Mouse (Mus musculus) monocyte, adult 2 months (primary cell): ENCODE measurements around the gene Sez6.

ENCODE experiments used
- DNase-seq, 2 experiments: peaks; one replicate each; pipeline ENCODE4 v3.0.0; 2022; ENCODE audit warnings: low spot score in 2 of 2, low read depth in 1 of 2

The Sez6 gene

DNA sequence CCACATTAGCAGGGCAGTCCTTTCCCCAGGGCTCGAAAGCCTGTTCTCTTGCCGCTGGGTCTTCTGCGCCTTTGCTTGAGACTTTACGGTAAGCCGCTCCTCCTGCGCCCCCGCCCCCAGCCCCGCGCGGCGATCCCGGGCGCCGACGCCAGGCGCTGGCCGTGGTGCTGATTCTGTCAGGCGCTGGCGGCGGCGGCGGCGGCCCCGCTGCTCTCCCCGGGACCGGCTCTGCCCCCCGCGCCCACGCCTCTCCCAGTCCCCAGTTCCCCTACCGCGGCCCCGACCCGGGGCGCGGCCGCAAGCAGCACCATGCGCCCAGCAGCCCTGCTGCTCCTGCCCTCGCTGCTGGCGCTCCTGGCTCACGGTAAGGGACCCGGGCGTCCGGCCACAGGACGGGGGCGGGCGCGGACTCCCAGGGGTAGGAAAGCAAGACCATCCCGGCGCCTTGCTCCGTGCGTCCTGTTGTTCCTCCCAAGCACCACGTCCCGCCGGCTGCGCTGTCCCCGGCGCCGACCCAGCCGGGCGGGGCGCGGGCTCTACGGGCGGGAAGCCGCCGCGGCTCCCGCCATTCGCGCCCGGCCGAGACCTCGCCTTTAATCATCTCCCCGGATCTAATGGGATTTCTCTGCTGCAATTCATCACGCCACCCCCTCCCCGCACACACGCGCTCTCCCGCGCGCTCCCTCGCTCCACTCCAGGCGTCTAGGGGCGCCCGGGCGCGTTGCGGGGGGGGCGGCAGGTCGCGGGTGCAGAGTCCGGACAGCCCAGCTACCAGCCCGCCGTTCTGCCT is at the start of gene Sez6:
TSS of gene Sez6 (plus strand) at position 50 of the 790 bp plus-strand sequence.
- DNase-seq: peak; percentile 6 to 30

DNA sequence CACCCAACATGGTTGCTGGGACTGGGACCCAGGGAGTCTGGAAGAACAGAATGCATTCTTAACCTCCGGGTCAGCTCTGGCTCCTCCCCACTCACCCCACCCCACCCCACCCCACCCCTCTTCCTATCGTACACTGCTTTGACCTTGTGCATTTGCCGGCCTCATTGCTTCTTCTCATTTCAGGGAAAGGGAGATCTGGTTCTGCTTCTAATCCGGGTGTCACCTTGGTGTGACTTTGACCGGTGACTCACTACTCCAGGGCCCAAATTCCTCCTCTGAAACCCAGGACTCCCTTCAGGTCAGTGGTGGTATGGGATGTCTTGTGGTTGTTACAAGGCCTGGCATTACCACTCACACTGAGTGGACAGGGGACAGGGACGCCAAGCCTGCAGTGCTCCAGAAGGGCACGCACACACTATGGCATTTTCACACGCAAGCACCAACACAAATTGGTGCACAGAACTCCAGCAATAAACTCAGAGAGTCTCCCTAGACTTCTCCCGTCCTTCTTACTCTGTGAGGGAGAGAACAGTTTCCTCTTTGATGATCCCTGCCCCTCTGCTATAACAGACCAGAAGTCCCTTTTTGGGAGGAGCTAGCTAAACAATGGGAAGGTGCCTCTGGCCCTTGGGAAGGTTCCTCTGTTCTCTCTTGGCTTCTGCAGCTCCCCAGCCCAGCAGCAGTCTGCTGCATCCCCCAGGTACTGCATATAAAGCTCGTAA is 45.9 kb upstream of the Sez6 start:
- no peak for DNase-seq

DNA sequence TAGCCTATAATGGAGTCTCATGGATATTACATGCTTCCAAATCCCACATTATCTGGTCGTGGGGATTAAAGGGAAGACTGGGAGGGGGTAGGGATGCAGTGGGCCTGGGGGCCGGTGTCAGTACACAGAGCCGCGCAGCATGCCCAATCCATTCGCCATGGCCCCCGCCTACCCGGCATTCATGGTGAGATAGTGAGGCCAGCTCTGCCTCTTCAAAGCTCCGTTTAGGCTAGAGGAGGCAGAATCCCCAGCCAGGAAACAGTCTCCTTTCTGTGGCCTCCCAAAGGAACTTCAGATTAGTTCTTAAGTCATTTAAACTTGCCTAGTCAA is 45.4 kb upstream of the Sez6 start:
- no peak for DNase-seq

DNA sequence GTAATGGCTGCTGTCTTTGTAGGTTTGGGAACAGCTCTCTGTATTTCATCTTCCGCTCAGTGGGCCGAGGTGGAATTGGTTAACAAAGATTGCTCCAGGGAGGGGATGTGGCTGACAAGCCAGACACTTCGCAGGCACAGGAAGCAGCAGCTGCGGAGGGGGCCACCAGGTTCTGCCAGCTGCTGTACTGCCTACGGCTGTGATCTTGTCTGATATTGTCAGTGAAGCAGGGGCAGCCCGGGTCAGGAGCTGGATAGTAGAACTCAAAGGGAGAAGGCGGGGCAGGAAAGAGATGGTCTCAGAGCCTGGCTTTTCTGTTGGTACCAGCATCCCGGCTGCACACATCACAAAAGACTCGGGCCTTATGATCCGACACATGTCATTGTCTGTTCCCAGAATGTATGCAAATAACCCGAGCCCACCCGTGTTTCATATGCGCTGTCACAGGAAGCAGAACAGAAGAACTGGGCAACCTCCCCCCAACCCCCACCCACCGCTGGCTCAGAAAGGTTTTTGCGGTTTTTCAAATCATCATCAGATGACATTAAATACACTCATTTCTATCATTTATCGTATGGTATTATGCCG is 43.1 kb upstream of the Sez6 start:
- no peak for DNase-seq

DNA sequence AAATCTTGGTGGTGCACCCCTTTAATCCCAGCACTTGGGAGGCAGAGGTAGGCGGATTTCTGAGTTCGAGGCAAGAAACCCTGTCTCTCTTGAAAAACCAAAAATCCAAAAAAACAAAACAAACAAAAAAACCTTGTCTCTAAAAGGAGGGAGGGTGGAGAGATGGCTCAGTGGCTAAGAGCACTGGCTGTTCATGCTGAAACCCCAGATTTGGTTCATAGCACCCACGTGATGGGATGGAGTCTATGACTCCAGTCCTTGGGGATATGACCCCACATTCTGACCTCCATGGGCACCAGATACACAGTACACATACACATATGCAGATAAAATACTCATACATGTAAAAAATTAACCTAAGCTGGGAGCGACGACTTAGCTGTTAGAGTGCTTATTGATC is 41.8 kb upstream of the Sez6 start:
- DNase-seq: no peak

DNA sequence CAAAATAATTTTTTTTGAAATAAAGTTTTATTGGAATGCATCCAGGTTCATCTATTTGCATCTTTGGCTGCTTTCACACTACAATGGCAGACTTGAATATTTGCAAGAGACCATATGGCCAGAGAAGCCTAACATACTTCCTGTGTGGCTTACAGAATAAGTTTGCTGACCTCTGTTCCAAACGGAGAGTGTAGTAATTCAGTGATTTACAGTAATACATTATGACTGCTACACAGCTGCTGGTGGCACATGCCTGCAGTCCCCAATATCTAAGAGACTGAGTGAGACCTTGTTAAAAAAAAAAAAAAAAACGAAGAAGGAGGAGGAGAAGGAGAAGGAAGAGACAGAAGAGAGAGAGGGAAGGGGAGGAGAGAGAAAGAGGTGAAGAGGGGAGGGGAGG is 41.1 kb upstream of the Sez6 start:
- no peak for DNase-seq

DNA sequence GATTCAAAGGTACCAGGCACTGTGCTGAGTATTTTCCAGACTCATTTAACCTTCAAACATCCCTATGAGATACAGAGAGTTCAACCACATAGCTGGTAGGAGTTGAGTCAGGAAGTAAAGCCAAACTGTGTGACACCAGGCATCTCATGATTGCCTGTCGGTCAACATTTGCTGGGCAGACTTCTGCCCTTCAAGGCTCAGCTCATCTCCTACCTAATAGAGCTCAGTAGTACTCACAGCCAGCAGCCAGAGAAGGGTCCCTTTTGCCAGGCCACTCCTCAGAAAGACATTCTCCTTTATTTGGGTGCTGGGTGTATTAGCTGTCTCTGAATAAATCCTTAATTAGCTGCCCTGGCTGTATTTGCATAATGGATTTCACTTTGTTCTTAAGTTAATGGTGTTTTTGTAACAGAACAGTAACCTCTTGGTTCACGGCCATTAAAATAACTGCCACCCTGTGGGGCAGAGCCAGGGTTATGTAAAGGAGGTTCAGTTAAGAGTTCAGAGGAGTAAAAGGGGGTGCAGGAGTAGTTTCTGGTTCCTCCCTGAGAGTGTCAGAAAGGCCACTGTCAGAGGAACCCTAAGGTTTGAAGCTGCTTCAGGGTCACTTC is 39.8 kb upstream of the Sez6 start:
- DNase-seq: no peak

DNA sequence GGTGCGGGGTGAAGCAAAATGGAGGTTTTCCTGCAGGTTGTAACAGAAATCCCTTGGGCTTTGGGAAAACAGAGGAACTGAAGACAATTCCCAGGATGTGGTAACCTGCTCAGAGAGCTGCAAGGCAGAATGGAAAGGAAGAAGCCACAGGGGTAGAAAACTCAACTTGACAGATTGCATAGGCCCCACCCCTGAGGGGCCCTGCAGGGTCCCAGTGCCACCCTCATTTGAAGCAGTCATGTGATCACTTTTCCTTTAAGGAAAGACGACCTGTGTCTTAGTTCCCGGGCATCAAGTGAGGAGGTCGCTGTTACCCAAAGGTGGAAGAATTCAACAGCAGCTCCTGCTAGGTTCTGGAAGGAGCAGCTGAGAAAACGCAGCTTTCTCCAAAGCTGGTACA is 37.7 kb upstream of the Sez6 start:
- DNase-seq: no peak

DNA sequence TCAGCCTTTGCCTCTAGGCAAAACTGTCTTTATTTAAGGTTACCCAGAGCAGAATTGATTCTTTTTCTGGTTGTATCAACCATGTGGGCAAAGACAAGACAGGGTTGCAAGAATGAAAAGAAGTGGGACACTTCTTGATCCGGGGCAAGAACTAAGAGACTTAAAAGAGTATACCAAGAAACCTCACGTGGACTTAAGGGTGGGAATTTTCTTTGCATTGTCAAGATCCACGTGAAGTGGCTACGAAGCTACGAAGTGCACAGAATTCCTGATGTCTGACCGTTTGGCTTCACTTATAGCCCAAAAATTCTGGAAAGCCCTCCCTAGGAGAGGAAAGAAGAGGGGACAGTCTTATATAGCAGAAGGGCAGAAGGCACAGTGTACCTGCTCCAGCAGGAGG is 37.3 kb upstream of the Sez6 start:
- DNase-seq: no peak

DNA sequence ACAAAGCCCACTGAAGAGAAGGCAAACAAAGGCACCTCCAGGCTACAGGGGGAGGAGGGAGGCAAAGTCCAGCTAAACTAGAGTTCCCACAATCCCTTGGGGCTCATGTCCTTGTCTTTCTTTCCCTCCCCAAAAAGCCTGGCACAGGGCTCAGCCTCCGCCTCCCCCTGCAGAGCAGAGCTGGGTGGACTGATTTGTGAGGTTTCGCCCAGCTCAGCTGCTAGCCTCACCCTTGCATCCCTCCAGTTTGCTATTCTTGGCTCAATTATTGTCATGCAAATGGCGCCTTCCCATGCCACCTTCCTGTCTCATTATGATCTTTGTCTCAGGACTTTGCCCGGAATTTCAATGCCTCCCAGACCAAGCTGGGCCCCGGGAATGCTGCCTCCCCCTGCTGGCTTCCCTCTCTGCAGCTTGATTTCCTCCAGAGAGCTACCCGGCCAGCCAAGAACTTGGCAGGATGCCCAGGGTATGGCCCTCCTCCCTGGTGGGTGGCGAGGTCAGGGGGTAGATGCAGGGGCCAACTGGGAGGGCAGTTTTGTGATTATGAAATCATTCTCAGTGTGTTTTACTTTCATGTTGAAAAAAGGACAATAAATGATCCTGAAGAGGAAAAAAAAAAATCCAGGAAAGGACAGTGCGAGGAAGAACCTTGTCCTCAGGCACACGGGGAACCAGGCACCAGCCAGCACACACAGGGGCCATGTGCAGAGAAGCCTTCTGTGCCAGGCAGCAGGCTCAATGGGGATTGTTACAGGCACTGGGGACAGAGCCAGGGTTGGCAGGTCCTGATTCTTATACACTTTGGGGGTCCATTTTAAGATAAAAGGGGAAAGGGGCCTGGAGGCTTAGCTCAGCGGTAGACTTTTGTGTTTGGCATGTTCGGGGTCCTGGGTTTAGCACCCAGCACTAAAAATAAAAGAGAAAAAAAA is 36.5 kb upstream of the Sez6 start, which contains the start of gene Pipox:
TSS of gene Pipox (minus strand) at position 310 of the 932 bp plus-strand sequence.
- DNase-seq: peak in 1 of 2 experiments; percentile 5

DNA sequence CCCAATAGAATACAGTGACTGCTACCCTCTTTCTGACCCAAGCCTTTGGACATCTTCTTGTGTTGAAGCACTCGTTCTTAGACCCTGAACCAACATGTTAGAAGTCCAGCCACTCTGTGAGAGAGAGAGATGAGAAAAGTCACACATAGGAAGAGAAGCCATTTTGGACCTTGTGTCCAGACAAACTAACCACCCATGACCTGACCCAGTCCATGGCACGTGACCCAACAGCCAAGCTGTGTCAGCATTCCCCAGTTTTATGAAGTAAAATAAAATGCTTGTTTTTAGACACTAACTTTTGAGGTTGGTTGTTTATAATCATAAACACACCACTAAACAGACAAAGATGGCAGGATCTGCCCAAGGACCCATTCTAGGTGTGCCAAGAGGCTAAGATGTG is 35.6 kb upstream of the Sez6 start:
- DNase-seq: no peak

DNA sequence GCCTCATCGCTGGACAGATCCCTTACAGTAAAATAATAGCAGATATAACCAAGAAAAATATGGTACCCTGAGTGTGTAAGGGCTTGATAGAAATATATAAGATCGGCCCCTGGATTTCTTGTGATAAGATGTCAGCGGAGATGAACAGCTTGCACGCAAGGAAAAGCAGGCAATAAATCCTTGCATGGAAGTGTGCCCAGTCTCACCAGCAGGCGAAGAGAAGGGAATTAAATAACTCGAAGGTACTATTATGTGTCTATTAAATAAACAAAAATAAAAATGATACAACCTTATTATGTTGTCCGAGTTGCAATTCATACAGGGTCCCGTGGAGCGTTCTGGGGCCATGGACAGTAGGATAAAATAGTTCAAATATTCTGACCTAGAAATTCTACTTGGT is 34.6 kb upstream of the Sez6 start:
- no peak for DNase-seq

DNA sequence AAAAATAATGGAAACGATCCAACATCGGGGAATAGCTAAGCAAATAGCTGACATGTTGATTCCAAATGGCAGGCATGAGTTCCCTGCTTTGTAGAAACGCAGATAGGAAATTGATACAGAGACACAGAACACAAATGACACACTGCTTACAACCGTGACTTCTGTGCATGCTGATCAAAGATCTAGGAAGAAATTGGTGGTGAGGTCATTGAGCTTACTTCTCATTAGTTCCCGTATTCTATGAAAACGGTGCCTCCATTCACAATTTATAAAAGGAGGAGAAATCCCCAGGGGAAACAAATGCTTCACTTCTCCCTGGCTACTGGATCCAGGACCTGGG is 34.1 kb upstream of the Sez6 start:
- no peak for DNase-seq

DNA sequence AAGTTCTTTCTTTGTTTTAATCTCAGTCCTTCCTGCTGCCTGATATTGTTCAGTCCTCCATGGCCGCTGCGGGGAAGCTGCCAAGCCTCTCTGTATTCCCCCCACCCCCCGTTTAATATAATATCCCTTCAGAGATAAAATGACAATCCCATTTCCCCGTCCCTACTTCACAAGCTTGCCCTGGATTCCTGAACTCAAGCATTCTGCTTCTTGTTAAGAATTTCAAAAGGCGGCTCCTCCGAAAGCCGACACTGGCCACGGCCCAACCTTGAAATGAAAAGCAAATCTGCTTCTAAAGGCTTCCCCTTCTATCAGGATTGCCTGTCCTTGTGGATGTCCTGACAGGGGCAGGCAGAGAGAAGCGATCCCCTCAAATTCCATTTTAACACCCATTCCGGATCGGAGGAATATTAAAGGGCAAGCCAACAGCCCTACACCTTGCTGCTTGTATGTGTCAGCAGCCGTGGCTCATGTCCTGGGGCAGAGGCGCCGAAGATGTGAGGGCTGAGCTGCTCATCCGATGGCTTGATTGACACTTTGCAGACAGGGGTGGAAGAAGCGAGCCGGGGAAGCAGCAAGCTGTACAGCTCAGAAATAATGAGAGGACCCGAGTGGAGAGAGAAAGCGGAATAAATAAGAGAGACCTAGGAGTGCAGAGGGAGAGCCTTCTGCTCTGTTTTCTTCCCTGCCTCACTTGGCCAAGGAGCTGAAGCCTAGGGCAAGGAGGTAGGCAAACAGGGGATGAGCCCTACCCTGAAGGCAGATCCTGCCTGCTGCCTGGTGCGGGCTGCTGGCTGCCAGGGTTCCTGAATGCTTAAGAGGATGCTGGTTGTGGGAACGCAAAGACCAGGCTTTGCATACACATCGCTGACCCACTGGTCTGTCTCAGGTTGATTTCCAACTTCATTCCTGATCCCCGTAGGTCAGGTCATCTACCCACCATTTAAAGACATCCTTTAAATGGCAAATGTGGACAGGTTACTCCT is 33.5 kb upstream of the Sez6 start:
- no peak for DNase-seq

DNA sequence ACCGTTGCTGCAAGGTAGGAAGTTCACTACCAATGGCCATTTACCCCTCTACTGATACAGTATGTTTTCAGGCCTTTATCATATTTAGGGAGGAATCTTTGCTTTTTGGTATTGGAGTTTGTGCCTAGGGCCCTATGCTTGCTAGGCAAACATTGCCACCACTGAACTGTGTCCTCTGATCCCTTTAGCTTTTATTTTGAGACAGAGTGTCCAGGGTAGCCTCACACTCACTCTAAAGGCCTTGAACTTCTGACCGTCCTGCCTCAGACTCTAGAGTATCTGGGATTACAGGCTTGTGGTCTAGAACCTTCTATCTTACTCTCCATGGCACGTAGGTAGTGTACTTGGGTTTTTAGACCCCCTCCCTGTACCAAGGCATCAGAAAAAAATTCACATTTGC is 30.4 kb upstream of the Sez6 start:
- DNase-seq: no peak

DNA sequence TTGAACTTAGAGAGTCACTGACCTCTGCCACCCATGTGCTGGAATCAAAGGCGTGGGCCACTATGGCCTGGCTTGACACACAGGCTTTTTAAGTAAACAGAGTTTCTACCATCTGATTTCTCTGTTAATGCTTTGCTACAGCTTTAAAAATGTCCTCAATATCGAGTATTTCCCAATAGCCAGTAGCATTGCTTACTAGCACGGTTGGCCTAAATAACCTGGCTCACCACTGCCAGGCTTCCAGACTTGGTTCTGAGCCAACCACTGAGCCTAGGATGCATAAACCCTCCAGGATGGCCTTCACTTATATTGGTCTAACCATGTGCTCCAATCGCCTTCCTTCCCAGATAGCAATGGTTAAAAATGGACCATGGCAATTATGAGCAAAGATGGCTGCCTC is 29.9 kb upstream of the Sez6 start:
- no peak for DNase-seq

DNA sequence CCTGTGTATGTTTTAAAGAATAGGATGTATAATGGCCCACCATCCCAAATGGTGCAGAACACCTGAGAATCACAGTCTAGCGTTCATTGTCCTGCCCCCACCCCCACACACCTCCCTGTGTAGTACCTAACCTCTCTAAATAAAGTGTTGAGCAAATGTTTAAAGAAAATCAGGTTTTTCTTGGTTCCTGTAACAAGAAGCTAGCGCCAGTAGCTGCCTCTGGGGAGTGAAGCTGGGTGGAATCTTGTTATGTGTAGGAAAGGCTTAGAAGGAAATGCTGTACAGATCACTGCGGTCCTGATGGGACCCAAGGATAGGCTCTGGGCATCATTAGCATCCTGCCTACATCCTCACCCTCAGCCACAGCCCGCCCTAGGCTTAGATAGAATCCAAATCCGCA is 29.2 kb upstream of the Sez6 start:
- no peak for DNase-seq

DNA sequence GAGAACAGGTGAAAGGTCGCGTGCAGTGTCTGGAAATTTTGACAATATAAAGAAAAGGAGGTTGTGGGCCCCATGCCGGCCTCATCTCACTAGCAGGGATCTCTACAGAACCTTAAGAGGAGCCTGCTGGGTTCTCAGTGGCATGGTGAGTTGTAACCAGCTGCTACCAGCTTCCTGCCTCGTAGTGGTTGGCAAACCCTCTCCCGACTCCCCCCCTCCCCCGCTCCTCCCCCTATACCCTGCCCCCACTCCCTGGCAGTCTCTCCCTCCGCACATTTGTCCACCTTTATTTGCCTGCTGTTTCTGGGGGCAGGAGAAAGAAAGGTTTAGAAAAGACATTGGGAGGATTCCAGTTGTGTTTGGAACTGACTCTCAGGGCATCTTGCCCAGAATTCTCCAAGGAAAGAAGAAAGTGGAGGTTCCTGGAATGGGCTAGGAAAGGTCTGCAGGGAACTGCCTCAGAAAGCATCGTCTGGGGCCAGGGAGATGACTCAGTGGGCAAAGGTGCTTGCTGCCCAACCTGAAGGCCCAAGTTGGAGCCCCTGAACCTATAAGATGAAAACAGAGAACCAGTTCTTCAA is 28.7 kb upstream of the Sez6 start:
- DNase-seq: no peak

DNA sequence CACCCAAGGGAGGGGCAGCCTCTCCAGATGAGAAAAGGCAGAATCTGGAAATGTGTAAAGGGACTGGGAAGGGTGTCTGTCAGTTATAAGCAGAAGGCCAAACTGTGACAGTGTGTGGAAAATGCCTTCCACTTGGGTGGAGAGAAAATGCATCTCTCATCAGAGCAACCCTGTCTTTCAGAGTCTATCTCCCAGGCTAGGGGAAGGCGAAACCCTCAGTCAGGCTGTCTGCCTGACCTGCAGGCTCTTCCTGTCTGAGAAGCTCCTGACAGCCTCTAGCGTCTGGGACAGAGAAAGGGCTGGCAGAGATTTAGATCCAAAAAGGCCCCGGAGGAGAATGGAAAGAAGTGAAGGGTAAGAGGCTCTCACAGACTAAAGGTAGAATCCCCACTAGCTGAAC is 26.8 kb upstream of the Sez6 start:
- no peak for DNase-seq

DNA sequence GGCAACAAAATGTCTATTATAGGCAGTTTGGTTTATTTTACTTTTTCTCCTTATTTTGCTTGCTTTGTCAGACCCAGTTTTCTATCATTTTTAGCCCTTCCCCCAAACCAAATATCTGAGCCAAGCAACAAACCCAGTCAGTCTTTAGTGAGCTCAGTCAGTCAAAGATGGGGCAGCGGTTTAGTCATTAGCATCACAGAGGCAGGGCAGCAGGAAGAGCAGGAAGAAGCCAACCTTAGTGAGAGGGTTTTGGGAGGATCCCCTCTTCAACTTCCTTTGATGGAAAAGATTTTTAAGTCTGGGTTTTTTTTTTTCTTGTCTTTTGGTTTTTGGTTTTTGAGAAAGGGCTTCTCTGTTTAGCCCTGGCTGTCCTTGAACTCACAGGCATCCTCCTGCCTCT is 25.9 kb upstream of the Sez6 start:
- DNase-seq: no peak
